Comparison of ENCODE assay signal across 17 mouse cellular contexts in the genomic region with DNA sequence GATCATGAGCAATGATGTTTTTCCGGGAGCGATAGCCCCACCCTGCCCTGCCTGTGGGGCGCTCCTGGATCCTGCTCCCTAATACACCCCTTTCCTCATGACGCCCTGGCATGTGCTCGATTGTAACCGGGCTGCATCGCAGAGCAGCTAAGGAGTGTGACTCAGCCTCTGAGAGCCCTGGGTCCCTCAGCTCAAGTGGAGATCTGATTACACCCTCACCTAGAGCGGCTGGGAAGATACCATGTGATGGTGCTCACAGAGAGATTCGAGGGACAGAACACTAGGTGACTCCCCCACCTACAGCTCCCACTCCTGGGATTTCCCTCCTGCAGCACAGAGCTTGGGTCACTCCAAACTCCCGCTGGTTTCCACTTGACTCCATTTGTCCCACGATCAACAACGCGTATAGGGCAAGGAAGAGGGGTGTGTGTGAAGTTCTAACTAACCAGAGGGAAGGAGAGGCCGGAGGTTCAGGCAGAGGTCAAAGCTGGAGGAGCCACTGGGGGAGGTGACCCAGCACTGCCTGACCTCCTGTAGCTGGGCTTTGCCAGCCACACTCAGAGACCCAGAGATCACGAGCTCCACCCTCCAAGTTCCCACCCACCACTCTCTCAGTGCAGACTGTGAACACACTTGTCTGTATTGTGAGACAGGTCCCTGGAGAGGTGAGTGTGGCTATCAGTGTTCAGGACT.
DNase-seq lines count a peak whose midpoint lies in the region; ATAC-seq and TF ChIP-seq lines count a peak whose summit lies in the region.
"Had no signal": no experiment of that assay in that cellular context is flagged by ENCODE, and none has a peak within 500 bp of the region (broad histone marks: within the 10 kb centered on the region; RNA-seq: fewer than 3 reads in every experiment).

No protein-coding gene starts in this region.

- no peak overlapping the region for H3K27ac ChIP-seq in kidney, postnatal 0 days
- H3K27ac ChIP-seq in intestine, embryonic 16.5 days (ENCODE audit: low read length) = no peak overlapping the region
- H3K27ac ChIP-seq: limb, embryonic 13.5 days; midbrain, embryonic 12.5 days had no signal

- TF ChIP-seq CTCF in kidney, postnatal 0 days (IDR thresholded peaks at IDR 0.05; ENCODE audit: low read depth) = no peak

- WGBS in kidney, postnatal 0 days = 21% methylated on average over 15 of the region's 15 CpGs
- 33% methylated on average over 15 of the region's 15 CpGs for whole genome bisulfite sequencing in intestine, embryonic 16.5 days

- peak; percentile 17 for DNase-seq in embryo, embryonic 9.5 days (ENCODE audit: extremely low spot score)
- no peak for DNase-seq in embryo, embryonic 10.5 days (ENCODE audit: low spot score)
- DNase-seq in kidney, postnatal 0 days (ENCODE audit: low spot score) = peak; percentile 66
- no peak for DNase-seq in kidney, adult 18-20 months
- DNase-seq in ES-CJ7 (ENCODE audit: low read depth, low spot score) = peak; percentile 71
- DNase-seq in gastrocnemius, postnatal 10 days = no peak
- DNase-seq in gastrocnemius, postnatal 25 days = no peak
- DNase-seq: forebrain, postnatal 0 days; gastrocnemius, postnatal 14 days; kidney, adult 9 months; layer of hippocampus, adult 9-11 months; thymus, postnatal 36 days had no signal

- H3K4me3 ChIP-seq in kidney, postnatal 0 days (replicated peaks; ENCODE audit: low read depth, low read length) = no peak overlapping the region
- H3K4me3 ChIP-seq in intestine, embryonic 16.5 days (ENCODE audit: low read length) = no peak overlapping the region
- H3K4me3 ChIP-seq: limb, embryonic 13.5 days; midbrain, embryonic 12.5 days; myocyte had no signal

- no peaks in the 10 kb centered on the region for H3K4me1 ChIP-seq in kidney, postnatal 0 days (replicated peaks; ENCODE audit: insufficient read depth, low read length)
- peaks cover 6% of the 10 kb centered on the region; the same call in 1 of the 2 replicates for H3K4me1 ChIP-seq in intestine, embryonic 16.5 days (ENCODE audit: control insufficient read depth, insufficient read depth, low read length)
- H3K4me1 ChIP-seq: limb, embryonic 13.5 days; midbrain, embryonic 12.5 days had no signal

- no peaks in the 10 kb centered on the region for H3K27me3 ChIP-seq in kidney, postnatal 0 days (ENCODE audit: insufficient read depth, low read length)
- H3K27me3 ChIP-seq in intestine, embryonic 16.5 days (replicated peaks; ENCODE audit: control insufficient read depth, insufficient read depth, low read length) = no peaks in the 10 kb centered on the region
- H3K27me3 ChIP-seq: limb, embryonic 13.5 days; midbrain, embryonic 12.5 days had no signal

- peak; percentile 72 for ATAC-seq in kidney, postnatal 0 days (replicated peaks; ENCODE audit: low FRiP score, low read depth)
- peak; percentile 81 for ATAC-seq in intestine, embryonic 16.5 days
- ATAC-seq: forebrain, postnatal 0 days; Patski had no signal

- H3K9ac ChIP-seq in kidney, postnatal 0 days (ENCODE audit: low read depth, low read length) = no peak overlapping the region
- no peak overlapping the region for H3K9ac ChIP-seq in intestine, embryonic 16.5 days (ENCODE audit: low read depth, low read length)
- H3K9ac ChIP-seq: forebrain, postnatal 0 days; limb, embryonic 13.5 days; midbrain, embryonic 12.5 days had no signal

- no peaks in the 10 kb centered on the region for H3K9me3 ChIP-seq in kidney, postnatal 0 days (replicated peaks; ENCODE audit: low read length)
- no peaks in the 10 kb centered on the region for H3K9me3 ChIP-seq in intestine, embryonic 16.5 days (ENCODE audit: control insufficient read depth, low read length)
- H3K9me3 ChIP-seq: limb, embryonic 13.5 days; midbrain, embryonic 12.5 days had no signal

- H3K4me2 ChIP-seq in kidney, postnatal 0 days (ENCODE audit: low read length) = no peak overlapping the region
- H3K4me2 ChIP-seq in intestine, embryonic 16.5 days (ENCODE audit: low read depth, low read length) = no peak overlapping the region
- H3K4me2 ChIP-seq: limb, embryonic 13.5 days; midbrain, embryonic 12.5 days had no signal

- H3K36me3 ChIP-seq in kidney, postnatal 0 days (ENCODE audit: insufficient read depth, low read length) = no peaks in the 10 kb centered on the region
- H3K36me3 ChIP-seq in intestine, embryonic 16.5 days (ENCODE audit: control insufficient read depth, insufficient read depth, low read length) = no peaks in the 10 kb centered on the region
- H3K36me3 ChIP-seq: limb, embryonic 13.5 days; midbrain, embryonic 12.5 days had no signal

Comparison
In these comparisons a context has a peak if more than half of its experiments do, and no peak if none do; other contexts are left out.
1. DNase-seq: peak in embryo, embryonic 9.5 days (single experiment), kidney, postnatal 0 days (single experiment) and ES-CJ7 (single experiment); none in embryo, embryonic 10.5 days (single experiment), kidney, adult 18-20 months (single experiment), gastrocnemius, postnatal 10 days (single experiment) and gastrocnemius, postnatal 25 days (single experiment).